Mouse (Mus musculus) liver, adult 2 months (tissue): ENCODE measurements around the gene Glis3.

ENCODE experiments used
- CTCF ChIP-seq: fragments of 200-500 bp; IDR thresholded peaks from 2 replicates; pipeline ENCODE4 v1.5.1; 2011; ENCODE audit warnings: low read depth, low read length, control low read depth
- POLR2A ChIP-seq: fragments of 200-500 bp; IDR thresholded peaks from 2 replicates; pipeline ENCODE4 v1.6.1; 2011; ENCODE audit warnings: low read length, control low read depth; ENCODE audit not compliant: insufficient read depth; ENCODE audit errors: extremely low read depth

- TF ChIP-seq CTCF (no peak), POLR2A (no peak)
These were observed 2.0 kb downstream of the Glis3 start for GRCm38 (mm10) chr19:28677728-28678438.
